Comparison of ENCODE assay signal across 14 mouse cellular contexts in genomic region chr11:8227772-8228425, GRCm38 (mm10).
DNase-seq lines count a peak whose midpoint lies in the region; ATAC-seq and TF ChIP-seq lines count a peak whose summit lies in the region.
"Had no signal": no experiment of that assay in that cellular context is flagged by ENCODE, and none has a peak within 500 bp of the region (broad histone marks: within the 10 kb centered on the region; RNA-seq: fewer than 3 reads in every experiment).

No protein-coding gene starts in this region.

- no peaks in the 10 kb centered on the region for H3K4me1 ChIP-seq in forebrain, embryonic 15.5 days
- H3K4me1 ChIP-seq in forebrain, embryonic 11.5 days (replicated peaks; ENCODE audit: control insufficient read depth, insufficient read depth, low read length): no peaks in the 10 kb centered on the region
- no peaks in the 10 kb centered on the region for H3K4me1 ChIP-seq in lung, postnatal 0 days (ENCODE audit: insufficient read depth, low read depth, low read length)
- H3K4me1 ChIP-seq in limb, embryonic 13.5 days: peaks cover 28% of the 10 kb centered on the region
- H3K4me1 ChIP-seq in stomach, embryonic 15.5 days: 0 out of 2 replicates have a peak, but pooled peaks cover 3% of the 10 kb centered on the region

- no peaks in the 10 kb centered on the region for H3K27me3 ChIP-seq in forebrain, embryonic 15.5 days
- no peaks in the 10 kb centered on the region for H3K27me3 ChIP-seq in forebrain, embryonic 11.5 days (ENCODE audit: control insufficient read depth, insufficient read depth, low read length)
- no peaks in the 10 kb centered on the region for H3K27me3 ChIP-seq in lung, postnatal 0 days (replicated peaks; ENCODE audit: insufficient read depth, low read length)
- H3K27me3 ChIP-seq in limb, embryonic 13.5 days: no peaks in the 10 kb centered on the region
- no peaks in the 10 kb centered on the region for H3K27me3 ChIP-seq in stomach, embryonic 15.5 days (replicated peaks)

- no peak for TF ChIP-seq EP300 in lung, postnatal 0 days (IDR thresholded peaks at IDR 0.05)

- H3K27ac ChIP-seq in forebrain, embryonic 15.5 days (replicated peaks): 0 out of 2 replicates have a peak overlapping the region, but pooled peaks have one; percentile 11
- no peak overlapping the region for H3K27ac ChIP-seq in forebrain, embryonic 11.5 days (ENCODE audit: low read depth, low read length)
- no peak overlapping the region for H3K27ac ChIP-seq in lung, postnatal 0 days (ENCODE audit: low read length)
- H3K27ac ChIP-seq in limb, embryonic 13.5 days: no peak overlapping the region
- no peak overlapping the region for H3K27ac ChIP-seq in stomach, embryonic 15.5 days

- DNase-seq in forebrain, embryonic 11.5 days (ENCODE audit: low spot score): no peak
- DNase-seq in lung, postnatal 0 days (ENCODE audit: low spot score): peak; percentile 26
- no peak for DNase-seq in lung, postnatal 14 days
- no peak for DNase-seq in thymus, postnatal 14 days
- DNase-seq in heart, adult 18-20 months: no peak
- DNase-seq: cerebellum, adult 11 months; kidney, postnatal 4 days; lung, postnatal 36 days; spleen, adult 18-20 months had no signal

- no peaks in the 10 kb centered on the region for H3K36me3 ChIP-seq in forebrain, embryonic 15.5 days
- H3K36me3 ChIP-seq in forebrain, embryonic 11.5 days (ENCODE audit: control insufficient read depth, insufficient read depth, low read length): no peaks in the 10 kb centered on the region
- no peaks in the 10 kb centered on the region for H3K36me3 ChIP-seq in lung, postnatal 0 days (ENCODE audit: insufficient read depth, low read length)
- H3K36me3 ChIP-seq in limb, embryonic 13.5 days: no peaks in the 10 kb centered on the region
- H3K36me3 ChIP-seq in stomach, embryonic 15.5 days: no peaks in the 10 kb centered on the region
- H3K36me3 ChIP-seq: G1E had no signal

- ATAC-seq in forebrain, embryonic 15.5 days (replicated peaks): no peak
- no peak for ATAC-seq in forebrain, embryonic 11.5 days (replicated peaks; ENCODE audit: low FRiP score)
- ATAC-seq in lung, postnatal 0 days: peak; percentile 66
- peak; percentile 73 for ATAC-seq in limb, embryonic 13.5 days (ENCODE audit: low FRiP score, low read depth)
- ATAC-seq in stomach, embryonic 15.5 days (ENCODE audit: insufficient read depth, low FRiP score, low read depth): peak; percentile 58; the same call in 1 of the 2 replicates

- H3K9me3 ChIP-seq in forebrain, embryonic 15.5 days: no peaks in the 10 kb centered on the region
- no peaks in the 10 kb centered on the region for H3K9me3 ChIP-seq in forebrain, embryonic 11.5 days (ENCODE audit: control insufficient read depth, low read length)
- H3K9me3 ChIP-seq in lung, postnatal 0 days (ENCODE audit: low read length): no peaks in the 10 kb centered on the region
- no peaks in the 10 kb centered on the region for H3K9me3 ChIP-seq in limb, embryonic 13.5 days
- H3K9me3 ChIP-seq in stomach, embryonic 15.5 days: no peaks in the 10 kb centered on the region
- H3K9me3 ChIP-seq: G1E had no signal

- no peak overlapping the region for H3K9ac ChIP-seq in forebrain, embryonic 15.5 days (replicated peaks)
- no peak overlapping the region for H3K9ac ChIP-seq in forebrain, embryonic 11.5 days (ENCODE audit: low read length)
- H3K9ac ChIP-seq in lung, postnatal 0 days (replicated peaks; ENCODE audit: low read depth): no peak overlapping the region
- no peak overlapping the region for H3K9ac ChIP-seq in limb, embryonic 13.5 days
- H3K9ac ChIP-seq in stomach, embryonic 15.5 days: no peak overlapping the region

- H3K4me3 ChIP-seq in forebrain, embryonic 15.5 days: no peak overlapping the region
- no peak overlapping the region for H3K4me3 ChIP-seq in forebrain, embryonic 11.5 days (ENCODE audit: low read depth, low read length)
- H3K4me3 ChIP-seq in lung, postnatal 0 days (ENCODE audit: low read depth, low read length): no peak overlapping the region
- no peak overlapping the region for H3K4me3 ChIP-seq in limb, embryonic 13.5 days
- no peak overlapping the region for H3K4me3 ChIP-seq in stomach, embryonic 15.5 days (replicated peaks)
- H3K4me3 ChIP-seq: erythroblast, embryonic 14.5 days had no signal

- WGBS in forebrain, embryonic 15.5 days: 44% methylated on average over 8 of the region's 8 CpGs
- WGBS in forebrain, embryonic 11.5 days: 47% methylated on average over 8 of the region's 8 CpGs
- WGBS in lung, postnatal 0 days: 43% methylated on average over 8 of the region's 8 CpGs
- 29% methylated on average over 8 of the region's 8 CpGs for WGBS in limb, embryonic 13.5 days
- WGBS in stomach, embryonic 15.5 days: 36% methylated on average over 8 of the region's 8 CpGs

- TF ChIP-seq CTCF in lung, postnatal 0 days (IDR thresholded peaks at IDR 0.05): no peak

- no peak overlapping the region for H3K4me2 ChIP-seq in forebrain, embryonic 15.5 days (replicated peaks)
- H3K4me2 ChIP-seq in forebrain, embryonic 11.5 days (ENCODE audit: low read depth, low read length, severe bottlenecking): no peak overlapping the region
- no peak overlapping the region for H3K4me2 ChIP-seq in lung, postnatal 0 days (replicated peaks; ENCODE audit: low read depth, low read length)
- H3K4me2 ChIP-seq in limb, embryonic 13.5 days (replicated peaks): no peak overlapping the region
- no peak overlapping the region for H3K4me2 ChIP-seq in stomach, embryonic 15.5 days

Comparison
In these comparisons a context has a peak if more than half of its experiments do, and no peak if none do; other contexts are left out.
1. ATAC-seq: peak in lung, postnatal 0 days (single experiment), limb, embryonic 13.5 days (single experiment) and stomach, embryonic 15.5 days (single experiment); none in forebrain, embryonic 15.5 days (single experiment) and forebrain, embryonic 11.5 days (single experiment).